In genomic region chr19:21152027-21152426, GRCm38 (mm10) we compare ENCODE assay signal across 7 mouse cellular contexts.
DNase-seq lines count a peak whose midpoint lies in the region; ATAC-seq and TF ChIP-seq lines count a peak whose summit lies in the region.

No protein-coding gene starts in this region.

- H3K27ac ChIP-seq in lung, postnatal 0 days (ENCODE audit: low read length) = no peak overlapping the region
- no peak overlapping the region for H3K27ac ChIP-seq in hindbrain, embryonic 16.5 days (ENCODE audit: low read depth, low read length)
- no peak overlapping the region for H3K27ac ChIP-seq in neural tube, embryonic 14.5 days (ENCODE audit: low read depth, low read length)

- no peak for TF ChIP-seq CTCF in lung, postnatal 0 days (IDR thresholded peaks at IDR 0.05)

- peak; percentile 14 for DNase-seq in lung, postnatal 0 days (ENCODE audit: low spot score)
- DNase-seq in lung, postnatal 25 days (ENCODE audit: low spot score) = no peak
- peak; percentile 66 to 69 for DNase-seq in cerebellum, postnatal 36 days
- no peak for DNase-seq in urinary bladder, postnatal 25 days (ENCODE audit: low spot score)

- 68% methylated on average over 3 of the region's 3 CpGs for WGBS in lung, postnatal 0 days
- WGBS in hindbrain, embryonic 16.5 days = 22% methylated on average over 3 of the region's 3 CpGs
- 25% methylated on average over 3 of the region's 3 CpGs for WGBS in neural tube, embryonic 14.5 days

- no peak for TF ChIP-seq EP300 in lung, postnatal 0 days (IDR thresholded peaks at IDR 0.05)

- no peaks in the 10 kb centered on the region for H3K4me1 ChIP-seq in lung, postnatal 0 days (ENCODE audit: insufficient read depth, low read depth, low read length)
- H3K4me1 ChIP-seq in hindbrain, embryonic 16.5 days (ENCODE audit: control insufficient read depth, insufficient read depth, low read depth, low read length) = no peaks in the 10 kb centered on the region
- H3K4me1 ChIP-seq in neural tube, embryonic 14.5 days (ENCODE audit: control insufficient read depth, insufficient read depth, low read length) = no peaks in the 10 kb centered on the region

- ATAC-seq in lung, postnatal 0 days = no peak
- ATAC-seq in hindbrain, embryonic 16.5 days = peak; percentile 95
- peak; percentile 86; the same call in 1 of the 2 replicates for ATAC-seq in neural tube, embryonic 14.5 days (ENCODE audit: low read depth)
- no peak for ATAC-seq in megakaryocyte progenitor cell, adult 5-6 weeks (replicated peaks; ENCODE audit: poor library complexity)

- no peaks in the 10 kb centered on the region for H3K27me3 ChIP-seq in lung, postnatal 0 days (replicated peaks; ENCODE audit: insufficient read depth, low read length)
- H3K27me3 ChIP-seq in hindbrain, embryonic 16.5 days (replicated peaks; ENCODE audit: control insufficient read depth, insufficient read depth, low read length) = no peaks in the 10 kb centered on the region
- H3K27me3 ChIP-seq in neural tube, embryonic 14.5 days (ENCODE audit: control insufficient read depth, insufficient read depth, low read length) = no peaks in the 10 kb centered on the region

- H3K9me3 ChIP-seq in lung, postnatal 0 days (ENCODE audit: low read length) = no peaks in the 10 kb centered on the region
- no peaks in the 10 kb centered on the region for H3K9me3 ChIP-seq in hindbrain, embryonic 16.5 days (ENCODE audit: control insufficient read depth, low read length)
- H3K9me3 ChIP-seq in neural tube, embryonic 14.5 days (ENCODE audit: control insufficient read depth, low read length) = no peaks in the 10 kb centered on the region

- H3K4me2 ChIP-seq in lung, postnatal 0 days (replicated peaks; ENCODE audit: low read depth, low read length) = no peak overlapping the region
- no peak overlapping the region for H3K4me2 ChIP-seq in hindbrain, embryonic 16.5 days (ENCODE audit: low read length)
- H3K4me2 ChIP-seq in neural tube, embryonic 14.5 days (ENCODE audit: low read depth, low read length) = no peak overlapping the region

- H3K9ac ChIP-seq in lung, postnatal 0 days (replicated peaks; ENCODE audit: low read depth) = no peak overlapping the region
- H3K9ac ChIP-seq in hindbrain, embryonic 16.5 days (ENCODE audit: low read depth, low read length) = no peak overlapping the region
- no peak overlapping the region for H3K9ac ChIP-seq in neural tube, embryonic 14.5 days (replicated peaks; ENCODE audit: low read depth, low read length)

- no peaks in the 10 kb centered on the region for H3K36me3 ChIP-seq in lung, postnatal 0 days (ENCODE audit: insufficient read depth, low read length)
- no peaks in the 10 kb centered on the region for H3K36me3 ChIP-seq in hindbrain, embryonic 16.5 days (ENCODE audit: control insufficient read depth, insufficient read depth, low read length)
- H3K36me3 ChIP-seq in neural tube, embryonic 14.5 days (ENCODE audit: control insufficient read depth, insufficient read depth, low read length) = no peaks in the 10 kb centered on the region

- H3K4me3 ChIP-seq in lung, postnatal 0 days (ENCODE audit: low read depth, low read length) = no peak overlapping the region
- H3K4me3 ChIP-seq in hindbrain, embryonic 16.5 days (ENCODE audit: low read length) = no peak overlapping the region
- H3K4me3 ChIP-seq in neural tube, embryonic 14.5 days (ENCODE audit: low read depth, low read length) = no peak overlapping the region

Comparison
In these comparisons a context has a peak if more than half of its experiments do, and no peak if none do; other contexts are left out.
1. DNase-seq: peak in lung, postnatal 0 days (single experiment) and cerebellum, postnatal 36 days (2 of 2); none in lung, postnatal 25 days (single experiment) and urinary bladder, postnatal 25 days (single experiment).
2. ATAC-seq: peak in hindbrain, embryonic 16.5 days (single experiment) and neural tube, embryonic 14.5 days (single experiment); none in lung, postnatal 0 days (single experiment) and megakaryocyte progenitor cell, adult 5-6 weeks (single experiment).